Mouse (Mus musculus) right cerebral cortex, postnatal 4 days (tissue): ENCODE data around the gene Hspb6.
A peak's percentile ranks its signal among the peaks of the same experiment; 100 is the strongest.

Experiments used
- DNase-seq: peaks from one replicate; pipeline ENCODE4 v3.0.0-alpha.2; 2022

The Hspb6 gene

DNA sequence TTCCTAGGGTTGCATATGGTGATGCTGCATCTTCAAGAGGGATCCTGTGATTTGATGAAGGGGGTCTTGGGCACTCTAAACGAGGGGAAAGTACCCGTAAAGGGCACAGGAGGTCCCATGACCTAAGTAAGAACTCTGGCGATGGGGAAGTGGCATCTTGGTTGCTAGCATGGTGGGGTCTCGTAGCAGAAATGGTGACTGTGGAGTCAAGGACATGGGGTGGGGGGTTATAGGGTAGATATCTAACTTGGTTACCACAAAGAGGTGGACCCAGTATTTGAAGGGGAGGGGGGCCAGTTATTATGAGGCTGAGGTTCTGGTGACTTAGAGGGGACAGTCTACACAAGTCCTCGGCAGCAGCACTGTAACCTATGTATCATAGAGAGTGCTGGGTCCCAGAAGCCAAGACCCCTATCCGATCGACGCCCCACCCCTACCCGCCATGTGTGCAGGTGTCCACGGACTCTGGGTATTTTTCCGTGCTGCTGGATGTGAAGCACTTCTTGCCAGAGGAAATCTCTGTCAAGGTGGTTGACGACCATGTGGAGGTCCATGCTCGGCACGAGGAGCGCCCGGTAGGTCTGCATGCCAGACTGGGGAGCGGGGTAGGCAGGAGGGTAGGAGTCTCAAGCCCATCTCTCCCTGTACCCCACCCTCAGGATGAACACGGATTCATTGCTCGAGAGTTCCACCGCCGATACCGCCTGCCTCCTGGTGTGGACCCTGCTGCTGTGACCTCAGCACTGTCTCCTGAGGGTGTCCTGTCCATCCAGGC, 2.0 kb downstream of the Hspb6 start:
- DNase-seq: no peak

DNA sequence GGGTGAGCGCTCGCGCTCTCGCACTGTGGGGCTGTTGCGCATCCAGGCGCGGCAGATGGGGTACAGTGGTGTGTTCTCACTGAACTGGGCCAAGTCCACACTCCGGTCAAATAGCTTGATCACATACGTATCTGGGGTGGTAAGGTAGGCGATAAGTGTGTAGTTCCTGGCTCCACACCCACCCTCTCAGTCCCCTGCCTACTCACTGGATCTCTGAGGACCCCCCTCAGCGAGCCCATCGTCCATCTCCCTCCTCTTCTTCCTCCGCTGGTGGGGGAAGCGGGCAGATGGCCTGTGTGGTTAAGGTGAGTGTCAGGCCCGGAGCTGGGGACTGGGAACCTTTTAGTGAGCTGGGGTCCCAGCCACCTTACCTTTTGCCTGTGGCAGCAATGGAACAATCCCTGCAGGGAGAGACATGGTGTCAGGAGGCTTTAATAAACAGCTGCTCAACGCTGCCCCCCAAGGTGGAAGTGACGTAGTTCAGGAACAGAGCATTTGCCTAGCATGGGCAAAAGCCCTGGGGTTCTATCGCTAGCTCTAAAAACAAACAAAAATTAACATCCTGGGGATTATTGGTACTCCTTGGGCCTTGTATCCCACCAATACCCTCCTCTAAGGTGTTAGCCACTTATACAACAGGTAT, 5.0 kb downstream of the Hspb6 start:
- no peak for DNase-seq

DNA sequence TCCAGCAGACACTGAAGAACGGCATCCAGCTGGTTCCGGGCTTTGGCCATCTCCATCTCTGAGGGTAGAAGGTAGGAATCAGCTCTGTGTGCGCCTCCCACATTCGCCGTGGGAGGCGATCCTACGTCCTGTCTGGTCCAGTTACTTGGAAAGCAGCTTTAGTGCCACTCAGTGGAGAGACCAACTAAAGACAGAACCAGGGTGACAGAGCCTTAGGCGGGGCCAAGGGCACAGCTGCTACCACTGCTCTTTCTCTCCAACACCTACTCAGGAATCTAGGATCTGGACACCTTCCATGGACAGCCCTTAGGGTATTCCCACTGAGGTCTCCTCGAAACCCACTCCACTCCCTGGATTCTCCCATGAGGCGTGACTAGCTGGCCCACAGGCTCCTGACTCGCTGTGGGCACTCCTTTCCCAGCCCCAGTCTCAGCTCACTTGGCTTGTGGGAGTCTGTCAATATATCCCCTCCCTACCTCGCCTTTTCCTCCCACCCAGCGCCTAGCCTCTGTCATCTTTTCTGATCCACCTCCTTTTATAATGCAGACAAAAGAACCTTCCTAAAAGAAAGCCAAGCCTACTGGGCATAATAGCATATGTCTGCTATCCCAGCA, 6.0 kb downstream of the Hspb6 start:
- DNase-seq: no peak

DNA sequence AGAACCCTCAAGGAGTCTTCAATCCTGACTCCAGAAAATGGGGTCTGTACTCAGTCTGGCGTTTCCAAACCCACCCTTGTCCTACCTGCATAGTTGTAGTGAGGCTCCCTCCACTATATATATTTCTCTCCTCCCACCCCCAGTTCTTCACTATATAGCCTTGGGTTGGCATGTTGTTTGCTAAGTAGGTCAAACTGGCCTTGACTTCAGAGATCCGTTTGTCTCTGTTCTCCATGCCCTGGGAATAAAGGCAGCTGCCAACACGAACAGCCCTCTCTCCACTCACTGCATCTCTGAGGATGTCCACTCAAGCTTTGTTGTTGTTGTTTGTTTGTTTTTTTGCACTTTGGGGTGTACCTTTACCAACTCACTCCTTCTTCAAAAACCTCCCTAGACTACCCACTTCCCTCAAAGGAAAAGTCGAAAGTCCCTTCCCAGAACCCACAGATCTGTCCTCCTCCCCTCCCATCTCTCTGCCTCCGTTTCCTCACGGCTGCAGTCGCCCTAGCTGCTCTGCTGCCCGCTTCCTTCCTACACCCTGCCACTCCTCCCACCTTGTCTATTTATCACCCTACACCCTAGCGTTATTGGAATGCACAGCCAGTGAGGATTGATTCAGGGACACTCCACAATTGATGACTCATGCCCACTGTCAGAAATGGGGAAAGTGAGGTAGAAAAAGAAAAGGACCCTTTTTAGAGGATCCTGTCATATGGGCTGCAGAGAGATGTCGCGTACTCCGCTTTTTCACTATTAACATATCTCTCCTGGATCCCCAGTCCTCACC, 6.9 kb downstream of the Hspb6 start:
- DNase-seq: no peak

DNA sequence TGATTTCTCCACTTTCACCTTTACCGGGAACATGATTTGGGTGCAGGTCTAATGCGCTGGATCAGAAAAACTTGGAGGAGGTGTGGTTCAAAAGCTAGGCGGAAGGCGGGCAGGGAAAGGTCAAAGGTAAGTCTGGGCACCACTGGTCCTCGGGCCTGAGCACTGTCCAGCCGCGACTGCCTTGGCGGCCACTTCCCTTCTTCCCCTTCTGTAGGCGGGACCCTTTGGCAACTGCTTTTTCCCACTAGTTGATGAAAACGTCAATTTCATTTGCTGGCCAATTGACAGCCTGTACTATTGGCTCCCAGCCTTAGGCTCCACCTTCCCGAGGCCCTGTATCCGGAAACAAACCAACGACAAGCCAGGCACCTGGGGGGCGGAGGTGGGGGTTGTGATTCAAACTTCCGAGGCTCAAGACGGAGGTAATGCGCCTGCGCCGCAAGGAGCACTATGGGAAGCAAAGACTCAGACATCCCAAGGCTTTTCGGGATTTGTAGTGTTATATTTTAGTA, 7.5 kb downstream of the Hspb6 start, which contains the start of gene Lin37:
Gene Lin37 (minus strand): TSS at position 396 of the 512 bp plus-strand sequence.
- peak; percentile 91 for DNase-seq

DNA sequence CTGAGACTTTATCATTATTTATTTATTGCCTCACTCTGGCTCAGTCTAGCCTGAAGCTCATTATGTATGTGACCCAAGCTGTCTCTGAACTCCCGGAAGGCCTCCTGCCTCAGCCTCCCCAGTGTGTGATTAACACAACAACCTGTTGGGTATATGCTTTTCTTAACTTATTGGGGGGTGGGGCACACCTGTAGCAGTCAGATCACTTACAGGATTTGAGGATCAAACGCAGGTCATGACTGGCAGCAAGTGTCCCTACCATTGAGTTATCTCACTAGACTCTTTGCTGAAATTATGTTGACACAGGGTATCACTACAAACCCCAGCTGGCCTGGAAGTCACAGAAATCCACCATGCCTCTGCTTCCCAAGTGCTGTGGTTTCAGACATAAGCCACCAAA, 8.3 kb downstream of the Hspb6 start:
- DNase-seq: no peak

DNA sequence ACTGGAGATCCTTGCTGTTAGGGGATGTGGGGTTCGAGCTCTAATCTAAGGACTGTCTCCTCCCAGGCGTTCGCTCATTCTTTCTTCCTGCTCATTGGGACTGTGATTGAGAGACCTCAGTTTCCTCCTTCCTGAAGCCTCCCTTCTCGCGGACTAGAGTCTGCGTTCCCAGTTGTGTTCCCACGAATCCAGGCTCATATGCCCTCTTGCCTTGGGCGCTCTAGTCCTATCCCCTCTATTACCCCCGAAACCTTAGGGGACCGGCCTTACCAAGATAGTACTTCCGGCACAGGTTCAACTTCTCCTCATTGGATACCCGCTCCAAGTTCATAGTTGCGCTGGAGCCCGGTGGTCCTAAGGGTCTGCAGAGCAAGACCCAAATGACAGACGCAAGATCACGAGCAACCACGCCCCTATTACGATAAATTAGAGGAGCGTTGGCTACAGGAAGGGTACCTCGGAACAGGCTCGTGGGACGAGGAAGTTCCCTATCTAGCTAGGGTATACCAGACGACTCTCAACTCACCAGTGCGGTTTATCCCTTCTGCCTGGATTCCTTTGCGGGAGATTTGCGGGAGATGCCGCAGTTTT, 10.6 kb downstream of the Hspb6 start:
- no peak for DNase-seq

DNA sequence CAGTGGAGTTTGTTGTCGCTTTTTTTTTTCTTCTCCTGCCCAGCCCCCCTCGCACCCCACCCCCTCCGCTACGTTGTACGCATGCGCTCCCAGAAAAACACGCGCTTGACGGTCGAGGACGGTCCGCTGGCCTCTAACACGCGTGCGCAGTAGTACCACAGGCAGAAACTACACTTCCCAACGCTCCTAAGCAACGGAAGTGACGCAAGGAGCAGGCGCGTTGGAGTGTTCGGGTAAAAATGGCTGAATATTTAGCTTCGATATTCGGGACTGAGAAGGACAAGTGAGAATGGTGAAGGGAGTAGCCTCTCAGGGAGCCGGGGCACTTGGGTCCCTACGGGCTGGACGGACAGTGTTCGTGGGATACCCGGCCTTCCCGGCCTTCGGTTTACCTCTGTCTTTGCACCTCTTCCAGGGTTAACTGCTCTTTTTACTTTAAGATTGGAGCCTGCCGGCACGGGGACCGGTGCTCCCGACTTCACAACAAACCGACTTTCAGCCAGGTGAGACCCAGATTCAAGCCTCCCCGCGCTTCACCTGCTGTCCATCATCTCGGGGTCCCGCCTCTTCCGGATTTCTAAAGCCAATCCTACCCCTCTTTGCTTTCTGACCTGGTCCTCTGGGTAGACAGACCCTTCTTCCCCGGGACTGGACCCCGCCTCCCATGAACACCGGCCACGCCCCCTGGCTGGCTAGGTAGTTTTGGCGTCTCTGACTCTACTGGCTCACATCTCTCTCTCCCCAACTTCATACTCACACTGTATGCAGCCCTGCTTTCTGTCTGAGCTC, 11.3 kb downstream of the Hspb6 start, which contains the start of the genes U2af1l4, Gm49396 and Psenen:
Gene U2af1l4 (plus strand): TSS at position 185 of the 789 bp plus-strand sequence.
Gene Gm49396 (plus strand): TSS at position 228 of the 789 bp plus-strand sequence.
Gene Psenen (minus strand): TSS at position 511 of the 789 bp plus-strand sequence.
- DNase-seq: peak; percentile 96

DNA sequence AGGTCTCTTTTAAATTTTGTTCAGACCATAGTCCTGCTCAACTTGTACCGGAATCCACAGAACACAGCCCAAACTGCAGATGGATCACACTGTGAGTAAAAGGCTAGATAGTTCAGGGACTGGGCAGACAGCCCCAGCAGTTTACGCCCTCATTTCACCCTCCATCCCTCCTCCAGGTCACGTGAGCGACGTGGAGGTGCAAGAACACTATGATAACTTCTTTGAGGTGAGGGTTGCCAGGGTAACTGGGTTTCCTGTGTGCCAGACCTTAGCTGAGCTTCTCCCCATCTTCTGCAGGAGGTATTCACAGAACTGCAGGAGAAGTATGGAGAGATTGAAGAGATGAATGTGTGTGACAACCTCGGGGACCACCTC, 11.9 kb downstream of the Hspb6 start:
- no peak for DNase-seq

DNA sequence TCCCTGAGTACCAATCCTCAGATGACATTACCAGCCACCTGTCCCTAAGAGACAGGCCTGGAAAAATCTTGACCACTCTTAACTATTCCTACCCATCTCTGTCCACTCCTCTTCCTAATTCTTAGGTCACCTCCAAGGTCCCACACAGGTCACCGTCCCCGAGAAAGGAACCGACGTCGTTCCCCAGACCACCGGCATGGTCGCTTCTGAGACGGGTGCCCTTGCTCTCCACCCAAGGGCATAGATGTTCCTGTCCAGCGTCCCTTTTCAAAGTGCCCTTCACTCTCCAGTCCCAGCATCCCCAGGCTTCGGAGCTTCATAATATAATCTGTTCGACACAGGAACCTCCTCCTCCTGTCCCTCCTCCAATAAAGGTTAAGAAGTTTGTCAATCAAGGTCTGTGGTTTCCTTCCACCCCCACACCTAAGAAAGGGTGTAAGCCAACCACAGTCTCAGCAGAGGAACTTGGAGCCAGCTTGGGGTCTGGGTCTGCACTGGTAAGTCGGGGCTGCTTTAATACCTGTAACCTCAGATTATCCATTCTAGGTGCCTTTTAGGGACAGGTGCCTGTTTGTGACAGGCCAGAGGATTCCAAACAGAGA, 13.1 kb downstream of the Hspb6 start, which contains the start of gene Igflr1:
Gene Igflr1 (plus strand): TSS at position 458 of the 602 bp plus-strand sequence.
- DNase-seq: no peak

DNA sequence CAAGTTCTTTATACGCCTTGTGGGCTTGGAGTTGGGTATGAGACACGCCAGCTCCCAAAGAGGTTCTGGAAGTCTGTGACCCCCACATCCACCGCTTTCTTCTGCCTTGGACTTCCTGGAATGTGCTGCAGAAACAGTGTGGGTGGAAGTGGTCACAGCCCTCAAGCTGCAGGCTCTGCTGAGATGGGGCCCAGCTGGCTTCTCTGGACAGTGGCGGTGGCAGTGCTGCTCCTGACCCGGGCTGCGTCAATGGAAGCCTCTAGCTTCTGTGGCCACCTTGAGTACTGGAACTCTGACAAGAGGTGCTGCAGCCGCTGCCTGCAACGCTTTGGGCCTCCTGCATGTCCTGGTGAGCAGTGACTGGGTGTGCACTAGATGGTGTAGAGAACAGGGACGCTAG, 14.1 kb downstream of the Hspb6 start:
- no peak for DNase-seq

DNA sequence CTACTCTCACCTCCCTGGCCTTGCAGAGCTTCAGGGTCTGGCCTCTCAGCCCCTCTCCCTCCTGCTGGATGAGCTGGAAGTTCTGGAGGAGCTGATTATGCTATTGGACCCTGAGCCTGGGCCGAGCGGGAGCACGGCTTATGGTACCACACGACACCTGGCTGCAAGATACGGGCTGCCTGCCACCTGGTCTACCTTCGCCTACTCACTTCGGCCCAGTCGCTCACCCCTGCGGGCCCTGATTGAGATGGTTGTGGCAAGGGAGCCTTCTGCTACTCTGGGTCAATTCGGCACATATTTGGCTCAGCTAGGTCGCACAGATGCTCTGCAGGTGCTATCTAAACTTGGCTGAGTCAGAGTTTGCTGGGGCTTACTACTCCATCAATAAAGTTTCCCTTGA, 15.6 kb downstream of the Hspb6 start:
- DNase-seq: no peak

DNA sequence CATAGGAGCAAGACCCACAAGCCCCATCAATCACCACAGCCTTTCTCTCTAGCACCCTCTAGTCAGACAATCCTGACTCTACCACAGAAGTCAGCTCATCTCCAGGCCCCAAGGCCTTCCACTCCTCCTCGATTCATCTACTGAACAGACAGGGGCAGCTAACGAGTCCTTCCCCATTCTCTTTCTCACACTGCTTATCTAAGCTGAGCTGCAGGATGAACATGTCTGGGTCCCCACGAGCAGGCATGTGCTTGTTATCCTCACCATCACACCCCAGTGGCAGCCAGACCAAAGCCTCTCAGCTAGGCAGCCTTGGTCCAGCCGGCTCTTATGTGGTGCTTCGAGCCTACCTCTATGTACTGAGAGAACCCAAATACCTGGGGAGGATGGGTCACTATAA, 20.4 kb downstream of the Hspb6 start:
- no peak for DNase-seq

DNA sequence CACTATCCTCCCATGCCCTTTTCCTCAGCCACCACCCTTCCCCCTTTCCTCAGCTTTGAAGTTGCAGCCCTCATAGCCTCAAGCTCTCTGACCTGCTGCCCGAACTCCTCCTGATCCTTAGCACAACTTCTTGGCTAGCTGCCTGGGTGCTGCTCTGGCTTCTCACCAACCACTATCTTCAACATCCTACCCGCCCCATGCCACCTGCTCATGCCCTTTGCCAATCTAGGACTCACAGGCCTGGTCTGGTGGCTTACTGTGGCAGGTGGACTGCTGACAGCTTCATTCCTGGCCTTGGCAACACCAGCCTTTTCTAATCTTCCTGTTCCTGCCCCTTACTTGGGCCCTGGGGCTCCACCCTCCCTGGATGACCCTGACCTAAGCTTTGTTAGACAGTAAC, 21.0 kb downstream of the Hspb6 start:
- no peak for DNase-seq

DNA sequence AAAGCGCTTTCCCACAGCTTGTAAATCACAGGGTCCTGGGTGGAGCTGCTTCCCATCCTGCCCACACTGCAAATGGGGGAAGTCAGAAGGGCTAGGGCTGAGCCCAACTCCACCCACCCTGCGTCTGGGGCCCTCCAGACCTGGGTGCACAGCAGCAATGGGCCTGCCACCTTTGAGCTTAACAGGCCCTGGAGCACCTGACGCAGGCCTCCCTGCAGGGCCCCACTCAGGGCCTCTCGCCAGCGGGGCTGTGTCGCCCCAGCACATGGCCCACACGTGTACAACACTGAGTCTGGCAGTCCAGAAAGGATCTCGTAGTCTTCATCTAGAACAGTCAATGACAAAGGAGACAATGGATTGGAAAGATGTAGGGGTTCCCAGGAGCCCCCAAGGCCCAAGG, 28.0 kb downstream of the Hspb6 start:
- DNase-seq: no peak

DNA sequence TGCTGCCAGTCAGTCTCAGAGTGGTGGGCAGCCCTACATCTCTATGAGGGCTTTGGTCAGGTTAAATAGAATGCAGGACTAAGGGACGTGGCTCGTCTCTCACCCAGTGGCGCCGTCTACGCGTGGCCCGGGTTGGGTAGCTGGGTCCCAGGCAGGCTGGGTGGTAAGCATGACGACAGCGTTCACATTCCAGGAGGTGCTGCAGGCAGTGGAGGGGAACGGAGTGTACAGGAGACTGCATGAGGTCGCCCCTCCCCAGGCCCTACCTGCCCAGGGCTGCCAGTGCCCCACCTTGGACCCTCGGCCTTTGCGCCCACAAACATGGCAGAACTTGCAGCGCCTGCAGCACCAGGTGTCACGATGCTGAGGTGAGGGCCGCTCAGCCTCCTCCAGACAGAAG, 29.6 kb downstream of the Hspb6 start:
- DNase-seq: no peak

DNA sequence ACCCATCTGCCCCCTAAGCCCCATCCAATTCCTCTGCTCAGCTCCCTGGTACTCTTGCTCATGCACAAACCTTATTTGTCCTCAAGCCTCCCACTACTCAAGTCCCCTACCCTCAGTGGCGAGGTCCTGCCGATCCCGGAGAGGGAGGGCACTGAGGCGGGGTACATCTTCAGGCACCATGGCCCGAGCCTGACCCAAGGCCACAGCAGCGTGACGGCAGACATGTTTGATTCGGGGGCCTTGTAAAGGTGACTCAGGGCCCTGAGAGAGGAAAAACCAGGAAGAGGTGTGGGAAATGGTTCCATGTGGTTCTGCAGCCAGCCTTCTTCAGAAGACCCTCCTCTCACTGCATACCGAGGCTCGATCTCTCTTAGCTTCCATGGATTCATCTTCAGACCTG, 32.4 kb downstream of the Hspb6 start:
- no peak for DNase-seq

DNA sequence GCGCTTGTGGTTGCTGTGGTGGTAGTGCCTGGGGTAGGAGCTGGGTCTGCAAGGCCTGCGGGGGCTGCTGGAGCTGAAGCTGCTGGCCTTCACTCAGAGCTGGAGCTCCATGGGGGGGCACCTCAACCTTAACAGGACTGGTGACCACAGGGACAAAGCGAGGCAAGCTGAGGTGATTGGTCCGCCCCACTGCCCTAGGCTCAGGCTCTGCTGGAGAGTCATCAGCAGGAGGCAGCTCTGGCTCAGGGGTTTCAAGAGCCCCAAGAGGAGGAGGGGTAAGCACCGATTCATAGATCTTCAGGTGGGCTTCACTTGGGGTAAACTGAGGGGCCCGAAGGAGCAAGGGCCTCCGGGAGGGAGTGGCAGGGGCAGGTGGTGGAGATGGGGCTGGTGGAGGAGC, 33.2 kb downstream of the Hspb6 start:
- no peak for DNase-seq

DNA sequence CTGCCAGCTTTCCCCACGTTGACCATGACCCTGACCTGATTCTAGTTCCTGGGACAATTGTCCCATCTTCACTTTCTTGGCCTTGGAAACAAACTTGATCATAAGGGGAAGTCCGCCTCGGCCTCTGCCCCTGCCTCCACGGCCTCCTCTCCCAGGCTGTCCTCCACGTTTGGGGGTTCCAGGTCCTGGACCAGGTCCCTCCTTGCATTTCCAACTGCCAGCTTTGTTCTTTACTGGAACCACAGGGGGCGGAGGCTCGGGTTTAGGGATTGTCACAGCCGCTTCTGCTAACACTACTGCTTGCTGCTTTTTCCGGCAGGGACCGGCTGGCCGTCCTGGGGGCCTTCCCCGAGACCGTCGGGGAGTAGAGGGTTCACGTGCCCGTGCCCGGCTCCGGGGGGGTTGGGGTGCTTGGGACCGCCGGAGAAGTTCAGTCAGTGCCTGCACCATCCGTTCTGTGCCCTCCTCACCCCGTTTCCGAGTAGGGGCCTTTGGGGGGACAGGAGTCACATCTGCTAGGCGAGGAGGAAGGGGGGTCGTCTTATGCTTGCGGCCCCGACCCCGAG, 34.6 kb downstream of the Hspb6 start:
- no peak for DNase-seq

DNA sequence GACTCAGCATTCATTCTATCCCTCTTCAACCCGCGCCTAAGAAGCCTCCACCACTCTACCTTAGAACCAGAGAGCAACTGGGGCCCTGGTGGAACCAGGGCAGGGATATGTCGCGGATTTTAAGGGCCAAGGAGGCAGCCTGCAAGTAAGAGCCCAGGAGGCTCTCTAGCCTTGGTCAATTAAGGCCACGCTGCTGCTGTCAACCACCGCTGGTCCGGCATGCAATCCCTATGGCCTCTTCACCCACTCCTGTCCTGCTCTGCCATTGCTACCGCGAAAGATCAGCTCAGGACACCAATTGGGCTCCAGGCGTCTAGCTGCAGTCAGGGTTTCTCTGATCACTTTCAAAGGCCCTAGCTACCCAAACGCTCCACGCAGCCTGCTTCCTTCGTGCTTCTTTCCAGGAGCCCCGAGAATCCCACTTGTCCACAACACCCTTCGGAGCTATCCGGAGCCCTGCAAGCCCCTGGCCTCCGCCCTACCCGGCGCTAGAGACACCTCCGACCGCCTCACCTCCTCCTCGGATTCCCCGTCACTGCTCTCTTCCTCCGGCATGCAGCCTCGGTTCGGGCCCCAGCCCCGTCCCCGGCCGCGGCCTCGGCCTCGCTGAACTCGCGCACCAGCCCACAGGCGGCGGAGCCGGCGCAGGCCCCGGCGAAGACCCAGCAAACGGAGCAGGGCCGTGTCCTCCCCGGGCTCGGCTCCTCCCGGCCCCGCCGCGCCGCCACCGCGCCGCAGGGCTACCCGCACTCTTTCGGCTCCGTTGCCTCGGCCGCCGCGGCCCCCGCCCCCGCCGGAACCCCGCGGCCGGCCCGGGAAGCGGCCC, 36.1 kb downstream of the Hspb6 start:
- DNase-seq: peak; percentile 55
